Mouse (Mus musculus) lung, adult 2 months (tissue): Measurements from ENCODE around the gene Fbln2.

ENCODE experiments used
- CTCF ChIP-seq: fragments of 200-500 bp; IDR thresholded peaks from 2 replicates; pipeline ENCODE4 v1.5.1; 2011; ENCODE audit warnings: mild to moderate bottlenecking, low read length, control low read depth; ENCODE audit not compliant: insufficient read depth
- POLR2A ChIP-seq: fragments of 200-500 bp; IDR thresholded peaks from 2 replicates; pipeline ENCODE4 v1.6.1; 2011; ENCODE audit warnings: low read depth, mild to moderate bottlenecking, control low read depth, low read length, borderline replicate concordance; ENCODE audit errors: extremely low read depth

DNA sequence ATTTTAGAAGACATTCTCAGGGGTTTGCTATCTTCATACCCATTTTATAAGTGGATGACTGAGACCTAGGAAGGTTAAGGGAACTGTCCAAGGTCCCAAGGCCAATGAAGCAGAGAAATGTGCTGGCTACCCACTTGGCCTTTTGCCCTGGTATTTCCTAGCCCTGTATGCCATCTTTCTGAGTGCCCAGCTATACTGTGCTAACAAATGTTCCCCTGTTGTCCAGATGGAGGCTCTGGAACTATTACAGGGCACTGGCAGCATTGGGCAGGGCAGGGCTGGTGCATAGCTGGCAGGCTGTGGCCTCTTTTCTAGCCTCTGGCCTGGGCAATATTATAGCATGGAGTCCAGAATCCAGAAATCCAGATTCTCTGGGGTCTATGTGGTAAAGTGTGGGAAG lies 28.7 kb downstream of the Fbln2 start:
- no peak for TF ChIP-seq CTCF
- TF ChIP-seq POLR2A = no peak
